Mouse (Mus musculus) heart, adult 18-20 months (tissue): ENCODE measurements around the gene Mis18a. TPM values are rescaled to one million over a fixed set of nuclear protein-coding genes. Genes with fewer than 3 reads are reported as not detected.

Experiments
- DNase-seq, 2 experiments: peaks; one replicate each; pipeline ENCODE4 v3.0.0; 2021 to 2022; ENCODE audit warnings: mixed read lengths in 1 of 2
- long read RNA-seq, 2 experiments: library from polyadenylated mRNA; stranded (forward); transcript quantifications; one replicate each; pipeline ENCODE4 v2.0.0; 2021
- total RNA-seq, 2 experiments: library from RNA; stranded (reverse); gene quantifications; 2 replicates each; pipeline ENCODE4 v1.2.3; 2021

Mis18a gene
- 1 to 10 TPM; 2.9 to 3.0 TPM for total RNA-seq
- long read RNA-seq, experiment 1, partial matches to known transcripts = 0 of 2 reads
- long read RNA-seq, experiment 1, other reads (novel, unspliced or antisense) = 0 of 2 reads
- long read RNA-seq, experiment 2 = 0 reads

DNA sequence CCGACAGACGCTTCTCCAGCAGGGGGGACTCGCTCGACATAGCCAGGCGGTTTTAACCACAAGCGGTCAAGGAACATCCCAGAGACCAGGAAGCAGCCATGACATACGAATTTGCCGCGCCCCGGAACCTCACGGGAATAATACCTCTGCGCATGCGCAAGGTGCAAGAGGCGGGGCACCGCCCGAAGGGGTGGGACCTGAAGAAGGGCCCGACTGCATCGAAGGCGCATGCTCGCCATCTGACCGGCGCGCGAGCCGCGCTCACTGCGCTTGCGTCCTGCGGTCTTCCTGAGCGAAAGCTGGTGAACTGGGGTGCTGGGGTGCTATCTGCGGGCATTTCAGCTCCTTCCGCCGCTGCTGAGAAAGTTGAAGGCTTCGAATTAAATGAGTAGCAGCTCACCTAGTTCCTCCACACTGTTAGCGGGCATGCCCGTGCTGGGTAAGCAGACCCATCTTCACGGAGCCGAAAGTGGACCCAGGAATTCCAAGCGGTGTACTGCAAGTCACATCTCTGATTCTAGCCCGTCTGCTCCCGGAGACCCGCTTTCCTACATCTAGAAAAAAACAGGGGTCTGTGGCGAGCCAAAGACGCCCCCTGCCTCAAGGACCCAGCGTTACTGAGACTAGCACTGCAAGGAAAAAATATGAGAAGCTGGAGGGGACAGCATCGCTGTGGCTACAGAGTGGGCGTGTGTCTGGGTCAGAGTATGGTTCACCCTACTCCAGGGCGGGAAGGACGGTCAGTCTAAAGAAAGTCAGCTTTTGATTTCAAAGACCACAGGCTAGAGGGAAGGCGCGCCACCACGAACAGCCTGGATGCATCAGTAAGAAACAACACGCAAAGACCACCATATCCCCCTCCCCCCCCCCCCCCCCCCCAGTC is at the start of gene Mis18a:
Gene Mis18a, minus strand, starts transcription at position 172 of the 883 bp plus-strand sequence.
- peak; percentile 95 to 98 for DNase-seq

- peak in 1 of 2 experiments; percentile 32 for DNase-seq
Observed at GRCm38 (mm10) chr16:90775946-90776520, 48.8 kb upstream of the Mis18a start.

- DNase-seq = no peak
Observed at GRCm38 (mm10) chr16:90774646-90775045, 47.4 kb upstream of the Mis18a start.

DNA sequence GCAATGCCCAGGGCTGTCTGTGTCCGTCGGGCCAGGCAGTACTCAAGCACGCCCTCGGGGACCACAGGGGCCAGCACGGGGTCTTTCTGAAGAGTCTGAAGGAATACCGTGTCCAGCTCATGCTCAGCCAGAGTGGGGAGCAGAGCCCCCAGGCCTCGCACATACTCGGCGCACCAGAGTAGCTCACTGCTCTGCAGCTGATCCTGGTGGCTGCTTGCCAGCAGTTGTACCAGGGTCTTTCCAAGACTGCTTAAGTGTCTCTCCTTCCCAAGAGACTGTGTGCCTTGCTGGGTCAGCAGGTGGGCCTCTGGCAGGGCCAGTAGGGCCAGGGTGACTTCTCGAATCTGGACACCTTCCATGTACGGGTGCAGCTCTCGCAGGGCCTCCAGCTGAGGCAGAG is 47.0 kb upstream of the Mis18a start:
- DNase-seq = no peak

DNA sequence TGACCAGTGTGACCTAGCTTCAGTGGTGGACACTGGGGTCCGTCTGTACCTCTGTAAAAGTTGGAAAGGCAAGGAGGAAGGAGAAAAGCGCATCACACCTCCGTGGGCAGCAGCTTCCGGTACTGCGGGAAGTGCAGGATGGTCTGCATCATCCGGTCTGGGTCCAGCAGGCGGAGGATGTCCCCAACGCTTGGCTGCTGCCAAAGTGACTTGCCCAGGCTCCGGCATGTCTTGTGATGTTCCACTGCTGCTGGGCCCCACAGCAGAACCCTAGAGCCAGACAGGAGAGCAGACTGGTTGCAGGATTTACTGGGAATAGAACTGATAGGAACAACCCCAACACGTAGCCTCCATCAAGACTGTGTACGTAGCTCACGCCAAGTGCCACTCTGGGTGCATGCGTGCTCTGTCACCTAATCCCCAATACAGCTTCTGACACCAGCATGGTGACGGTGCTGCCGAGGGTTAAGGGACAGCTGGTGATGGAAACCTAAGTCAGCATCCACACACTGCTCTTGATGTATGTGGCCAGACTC is 39.8 kb upstream of the Mis18a start:
- DNase-seq = no peak

- DNase-seq = no peak
Observed at GRCm38 (mm10) chr16:90765195-90765877, 38.1 kb upstream of the Mis18a start.

- peak in 1 of 2 experiments; percentile 25 for DNase-seq
Observed at GRCm38 (mm10) chr16:90760515-90760914, 33.3 kb upstream of the Mis18a start.

- DNase-seq = no peak
Observed at GRCm38 (mm10) chr16:90759335-90759734, 32.1 kb upstream of the Mis18a start.

- DNase-seq = no peak
Observed at GRCm38 (mm10) chr16:90753386-90753941, 26.3 kb upstream of the Mis18a start.

- DNase-seq = no peak
Observed at GRCm38 (mm10) chr16:90748169-90748568, 21.0 kb upstream of the Mis18a start.

- DNase-seq = peak; percentile 55 to 81
Observed at GRCm38 (mm10) chr16:90747143-90747542, 19.9 kb upstream of the Mis18a start.

DNA sequence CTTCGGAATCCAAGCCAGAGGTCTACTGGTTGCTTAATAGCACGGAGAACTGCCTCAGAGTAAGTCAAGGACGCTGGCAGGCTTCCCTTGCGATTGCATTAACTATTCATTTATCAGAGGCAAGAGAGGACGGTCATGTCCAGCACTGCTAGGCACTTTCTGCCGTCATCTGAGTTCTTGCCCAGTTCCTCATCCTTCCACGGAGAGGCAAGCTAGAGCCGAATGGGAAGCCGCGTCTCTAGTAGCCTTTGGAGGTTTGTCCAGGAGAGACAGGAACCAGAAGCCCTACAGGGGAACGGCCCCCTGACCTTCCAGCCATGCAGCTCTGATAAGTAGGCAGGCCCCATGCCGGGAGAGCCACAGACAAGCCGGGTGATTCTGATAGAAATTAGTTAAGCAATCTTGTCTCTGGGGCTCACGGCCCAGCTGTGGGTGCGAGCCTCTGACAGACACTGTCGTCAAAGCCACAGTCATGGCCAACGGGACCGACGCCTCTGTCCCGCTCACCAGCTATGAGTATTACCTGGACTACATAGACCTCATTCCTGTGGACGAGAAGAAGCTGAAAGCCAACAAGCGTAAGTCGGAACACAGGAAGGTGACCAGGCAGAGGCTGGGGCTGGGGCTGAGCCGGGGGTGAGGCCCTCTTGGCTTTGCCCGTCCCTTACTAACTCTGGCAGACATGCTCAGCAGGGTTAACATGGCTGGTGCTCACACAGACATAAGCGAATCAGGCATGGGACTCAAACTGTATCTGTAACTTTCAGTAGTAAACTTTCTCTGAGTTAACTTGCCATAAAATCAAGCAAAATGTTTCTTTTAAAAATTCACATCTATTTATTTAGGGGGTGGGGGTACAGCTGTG is 11.1 kb upstream of the Mis18a start, which contains the start of gene Mrap:
Gene Mrap, plus strand, starts transcription at position 116 of the 865 bp plus-strand sequence.
- peak; percentile 82 to 83 for DNase-seq

GRCm38 (mm10) chr16:90736672-90737270 is 9.6 kb upstream of the Mis18a start:
- no peak for DNase-seq

- DNase-seq = no peak
Observed at GRCm38 (mm10) chr16:90735611-90736010, 8.4 kb upstream of the Mis18a start.

DNA sequence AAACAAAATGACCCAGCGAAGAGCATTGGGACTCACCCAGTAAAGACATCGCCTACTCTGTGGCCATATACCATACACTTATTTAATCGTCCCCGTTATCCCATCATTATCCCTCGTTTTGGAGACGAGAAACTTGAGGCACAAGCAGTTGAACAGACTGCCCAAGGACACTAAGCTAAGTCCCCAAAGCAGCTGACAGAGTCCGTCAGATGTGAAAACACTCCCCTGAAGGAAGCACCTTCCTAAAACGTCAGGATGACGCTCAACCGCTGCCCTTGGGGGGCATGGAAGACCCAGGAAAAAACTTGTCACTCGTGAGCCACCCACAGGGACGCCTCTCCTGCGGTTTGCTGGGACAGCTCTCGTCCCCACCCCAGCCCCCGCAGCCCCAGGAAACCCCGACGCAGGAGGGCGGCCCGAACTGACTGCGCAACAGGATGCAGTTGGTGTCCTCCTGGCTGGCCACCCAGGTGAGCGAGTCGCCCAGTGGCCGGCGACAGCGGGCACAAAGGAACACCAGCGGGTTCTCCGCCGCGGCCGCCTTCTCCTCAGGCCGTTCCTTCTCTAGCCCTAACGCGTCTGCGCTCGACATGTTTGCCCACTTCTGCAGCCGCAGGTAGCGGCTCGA is 490 bp downstream of the Mis18a start:
- no peak for DNase-seq

DNA sequence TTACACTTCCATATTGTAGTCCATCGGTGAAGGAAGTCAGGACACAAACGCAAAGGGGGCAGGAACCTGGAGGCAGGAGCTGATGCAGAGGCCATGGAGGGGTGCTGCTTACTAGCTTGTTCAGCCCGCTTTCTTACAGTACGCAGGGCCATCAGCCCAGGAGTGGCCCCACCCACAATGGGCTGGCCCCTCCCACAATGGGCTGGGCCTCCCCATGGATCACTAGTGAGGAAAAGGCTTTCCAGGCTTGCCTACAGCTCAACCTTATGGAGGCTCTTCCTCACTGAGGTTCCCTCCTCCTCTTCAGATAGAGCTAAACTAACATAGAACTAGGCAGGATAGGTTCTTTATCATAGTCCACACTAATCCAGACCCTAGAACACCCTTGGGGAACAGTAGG is 3.2 kb downstream of the Mis18a start:
- DNase-seq = no peak

DNA sequence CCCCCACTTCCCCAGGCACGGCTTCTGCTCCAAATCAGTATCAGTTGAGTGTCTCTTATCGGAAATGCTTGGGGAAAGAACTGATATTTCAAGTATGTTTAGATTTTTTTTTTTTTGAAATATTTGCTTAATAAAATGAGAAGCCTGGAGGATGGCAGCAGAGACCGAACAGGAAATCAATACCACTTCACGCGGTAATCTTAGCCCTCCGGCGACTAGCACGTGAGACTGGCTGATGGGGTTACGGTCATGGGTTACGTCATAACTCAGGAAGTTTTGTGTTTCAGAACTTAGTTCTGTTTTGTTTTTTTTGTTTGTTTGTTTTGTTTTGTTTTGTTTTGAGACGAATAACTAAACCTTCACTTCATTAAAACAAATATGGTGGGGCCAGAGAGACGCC is 16.9 kb downstream of the Mis18a start:
- no peak for DNase-seq

DNA sequence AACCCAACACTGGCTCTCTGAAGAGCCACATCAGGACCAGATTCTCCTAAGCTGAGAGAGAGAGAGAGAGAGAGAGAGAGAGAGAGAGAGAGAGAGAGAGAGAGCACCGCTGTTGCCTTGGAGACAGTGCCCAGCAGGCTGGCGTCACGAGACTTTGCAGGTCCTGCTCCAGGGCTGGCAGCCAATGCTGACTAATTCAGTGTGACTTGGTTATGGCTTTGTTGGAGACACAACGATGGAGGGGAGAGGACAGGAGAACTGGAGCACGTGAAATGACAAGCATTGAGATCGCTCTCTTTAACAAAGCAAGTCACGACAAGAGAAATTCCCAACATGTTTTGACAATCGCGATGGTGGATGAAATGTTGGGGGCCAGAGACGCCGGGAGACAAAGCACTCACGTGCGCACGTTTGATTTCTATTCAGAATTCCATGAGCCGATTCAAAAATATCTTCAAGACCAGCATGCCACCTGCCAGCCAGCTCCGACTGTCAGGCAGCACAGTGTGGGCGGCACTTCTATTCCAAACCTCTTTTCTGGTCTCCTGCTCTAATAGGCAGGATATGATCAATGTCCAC is 17.4 kb downstream of the Mis18a start:
- DNase-seq = peak; percentile 75 to 80

GRCm38 (mm10) chr16:90706279-90706678 is 20.9 kb downstream of the Mis18a start:
- DNase-seq = peak; percentile 52 to 57
